Mouse (Mus musculus) cerebellum, adult 2 months (tissue): ENCODE results near the gene Stra6l.

Experiments
- CTCF ChIP-seq: fragments of 200-500 bp; IDR thresholded peaks from 2 replicates; pipeline ENCODE4 v1.5.1; 2011; ENCODE audit warnings: low read depth, mild to moderate bottlenecking, control low read depth, low read length, moderate library complexity, borderline replicate concordance; ENCODE audit not compliant: insufficient read depth
- POLR2A ChIP-seq: fragments of 200-500 bp; IDR thresholded peaks from 2 replicates; pipeline ENCODE4 v1.6.1; 2011; ENCODE audit warnings: low read length, control low read depth, borderline replicate concordance; ENCODE audit not compliant: insufficient read depth

DNA sequence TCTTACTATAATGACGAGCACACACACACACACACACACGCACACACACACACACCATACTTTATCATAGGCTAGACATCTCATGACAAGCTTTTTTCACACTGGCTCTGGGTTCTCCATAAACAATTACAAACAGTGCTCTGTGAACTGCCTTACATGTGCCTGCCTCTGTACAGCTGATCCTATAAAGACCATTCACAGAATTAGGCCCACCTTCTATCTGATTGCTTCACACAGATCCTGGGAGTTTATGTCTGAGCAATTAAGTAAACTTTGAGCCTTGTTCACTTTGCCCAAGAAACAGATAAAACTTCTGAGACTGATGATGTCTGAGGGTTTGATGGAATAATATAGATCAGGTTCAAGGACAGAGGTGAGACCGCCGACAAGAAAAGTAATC, 63.4 kb downstream of the Stra6l start:
- TF ChIP-seq CTCF: no peak
- no peak for TF ChIP-seq POLR2A
